Comparison of ENCODE assay signal across 19 mouse cellular contexts in the genomic region with DNA sequence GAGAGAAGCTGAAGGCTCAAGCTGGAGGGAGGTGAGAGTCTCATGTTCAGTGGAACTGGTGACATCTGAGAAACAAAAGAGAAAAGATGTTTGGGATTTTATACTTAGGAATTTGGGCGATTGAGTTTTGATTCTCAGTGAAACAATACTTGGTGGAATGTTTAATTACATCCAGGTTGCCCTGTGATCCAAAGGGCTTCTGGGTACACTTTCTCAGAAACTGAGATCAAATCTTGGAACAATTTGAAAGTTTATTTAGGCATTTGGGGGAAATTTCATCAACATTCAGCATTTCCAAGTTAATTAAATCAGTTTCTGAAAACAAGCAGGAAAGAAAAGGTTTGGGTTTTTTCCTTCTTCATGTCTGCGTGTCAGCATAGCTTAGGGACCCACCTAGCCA.
"Had no signal": no experiment of that assay in that cellular context is flagged by ENCODE, and none has a peak within 500 bp of the region (broad histone marks: within the 10 kb centered on the region; RNA-seq: fewer than 3 reads in every experiment).

No protein-coding gene starts in this region.

- H3K9me3 ChIP-seq: midbrain, embryonic 10.5 days; midbrain, embryonic 12.5 days; neural tube, embryonic 13.5 days; neural tube, embryonic 15.5 days had no signal

- H3K4me3 ChIP-seq: midbrain, embryonic 10.5 days; midbrain, embryonic 12.5 days; myocyte; neural tube, embryonic 13.5 days; neural tube, embryonic 15.5 days had no signal

- H3K36me3 ChIP-seq: midbrain, embryonic 10.5 days; midbrain, embryonic 12.5 days; neural tube, embryonic 13.5 days; neural tube, embryonic 15.5 days had no signal

- H3K27ac ChIP-seq: midbrain, embryonic 10.5 days; midbrain, embryonic 12.5 days; neural tube, embryonic 13.5 days; neural tube, embryonic 15.5 days had no signal

- DNase-seq: lung, adult 18-20 months; lung, embryonic 14.5 days; lung, postnatal 10 days; lung, postnatal 4 days; midbrain, embryonic 14.5 days; retina, postnatal 1 day; right cerebral cortex, adult 18-20 months; right cerebral cortex, postnatal 25 days; right cerebral cortex, postnatal 4 days; spleen, adult 18-20 months; thymus, adult 18-20 months; thymus, postnatal 14 days; thymus, postnatal 36 days had no signal

- H3K9ac ChIP-seq: lung, embryonic 14.5 days; midbrain, embryonic 12.5 days; neural tube, embryonic 13.5 days; neural tube, embryonic 15.5 days had no signal

- H3K27me3 ChIP-seq: midbrain, embryonic 12.5 days; neural tube, embryonic 13.5 days; neural tube, embryonic 15.5 days had no signal

- ATAC-seq: midbrain, embryonic 16.5 days had no signal

- H3K4me2 ChIP-seq: midbrain, embryonic 12.5 days; neural tube, embryonic 13.5 days; neural tube, embryonic 15.5 days had no signal
